Mouse (Mus musculus): ENCODE data around the gene Zc3h4. TPM values are rescaled to one million over a fixed set of nuclear protein-coding genes. Genes with fewer than 3 reads are reported as not detected.
A peak's percentile ranks its signal among the peaks of the same experiment; 100 is the strongest.

Gene Zc3h4
- total RNA-seq, 2 experiments from 2014 or later, result 32.8 to 39.4 TPM

DNA sequence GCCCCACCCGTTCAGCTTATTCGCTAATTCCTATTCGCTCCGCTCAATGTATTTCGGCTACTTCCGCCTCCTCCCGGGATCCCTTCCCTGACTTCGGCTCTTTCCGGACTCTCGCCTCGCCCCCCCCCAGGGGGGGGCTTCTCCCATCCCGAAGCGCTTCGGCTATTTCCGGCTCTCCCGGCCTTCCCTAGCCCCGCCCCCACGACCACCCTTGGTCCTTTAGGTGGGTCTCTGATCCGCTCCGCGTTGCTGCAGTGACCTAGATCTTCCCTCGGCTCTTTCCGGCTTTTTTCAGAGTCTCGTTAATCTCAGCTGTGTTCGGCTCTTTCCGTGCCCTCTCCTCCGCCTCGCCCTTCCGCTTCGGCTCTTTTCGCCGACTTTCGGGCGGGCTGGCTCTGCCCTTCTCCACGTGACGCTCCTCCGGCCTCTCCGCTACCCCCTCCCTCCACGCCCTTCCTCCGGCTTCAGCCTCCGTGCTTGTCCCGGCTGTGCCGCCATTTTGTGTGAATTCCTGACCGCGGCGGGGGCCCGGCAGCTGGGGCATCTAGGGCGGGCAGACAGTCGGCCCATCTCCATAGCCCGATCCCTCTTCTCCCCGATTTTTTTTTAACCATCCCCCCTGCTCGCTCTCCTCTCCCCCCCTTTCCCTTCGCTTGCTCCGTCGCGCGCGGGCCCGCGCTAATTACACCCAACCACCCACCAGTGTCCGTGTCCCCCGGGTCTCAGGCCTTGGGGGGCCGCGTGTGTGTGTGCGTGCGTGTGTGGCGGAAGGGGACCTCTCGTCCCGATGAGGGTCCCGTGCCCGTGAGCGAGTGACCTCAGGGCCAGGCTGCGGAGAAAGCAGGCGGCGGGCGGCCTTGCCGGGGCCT lies 656 bp upstream of the Zc3h4 start:
- peak; percentile 93 to 95 for DNase-seq (ENCODE audit: low spot score in 2 of 2)

DNA sequence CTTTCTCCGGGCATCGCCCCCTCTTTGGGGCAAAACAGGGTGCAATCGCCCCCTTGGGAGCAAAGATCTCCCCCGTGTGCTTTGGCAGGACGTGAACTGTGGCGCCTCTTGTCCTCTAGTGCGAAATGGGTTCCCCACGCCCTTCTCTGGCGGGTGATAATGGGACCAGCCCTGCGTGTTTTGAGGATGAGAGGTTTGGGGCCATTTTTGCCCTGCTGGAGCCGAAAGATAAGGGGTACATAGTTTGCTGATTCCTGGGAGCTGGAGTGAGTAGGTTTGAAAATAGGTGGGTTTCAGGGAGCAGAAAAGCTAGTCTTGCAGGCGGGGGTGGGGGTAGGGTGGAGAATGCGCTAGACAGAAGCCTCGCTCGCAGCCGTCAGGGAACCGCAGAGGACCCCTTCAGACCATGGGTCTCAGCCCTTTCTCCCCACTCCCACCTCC lies 1.3 kb downstream of the Zc3h4 start:
- peak; percentile 42 for DNase-seq (ENCODE audit: low spot score in 2 of 2)

DNA sequence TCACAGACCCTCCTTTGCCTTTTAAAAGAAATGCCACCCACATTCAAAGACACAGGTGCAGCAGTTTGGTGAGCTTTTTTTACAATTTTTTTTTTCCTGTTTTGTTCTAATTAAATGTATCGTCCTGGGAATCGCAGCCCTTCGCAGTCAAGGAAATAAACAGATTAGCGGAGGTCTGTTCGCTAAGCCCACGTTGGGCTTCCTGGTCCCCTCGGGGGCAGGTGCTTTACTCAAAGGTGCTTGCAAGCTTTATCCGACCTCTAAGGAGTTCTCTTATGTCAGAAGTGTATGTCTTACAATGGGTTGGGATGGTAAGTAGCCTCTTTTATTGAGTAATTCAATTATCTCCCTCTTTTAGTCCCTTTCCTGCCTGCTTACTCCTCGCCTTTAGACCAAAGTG lies 1.7 kb downstream of the Zc3h4 start:
- DNase-seq (ENCODE audit: low spot score in 2 of 2), result no peak

DNA sequence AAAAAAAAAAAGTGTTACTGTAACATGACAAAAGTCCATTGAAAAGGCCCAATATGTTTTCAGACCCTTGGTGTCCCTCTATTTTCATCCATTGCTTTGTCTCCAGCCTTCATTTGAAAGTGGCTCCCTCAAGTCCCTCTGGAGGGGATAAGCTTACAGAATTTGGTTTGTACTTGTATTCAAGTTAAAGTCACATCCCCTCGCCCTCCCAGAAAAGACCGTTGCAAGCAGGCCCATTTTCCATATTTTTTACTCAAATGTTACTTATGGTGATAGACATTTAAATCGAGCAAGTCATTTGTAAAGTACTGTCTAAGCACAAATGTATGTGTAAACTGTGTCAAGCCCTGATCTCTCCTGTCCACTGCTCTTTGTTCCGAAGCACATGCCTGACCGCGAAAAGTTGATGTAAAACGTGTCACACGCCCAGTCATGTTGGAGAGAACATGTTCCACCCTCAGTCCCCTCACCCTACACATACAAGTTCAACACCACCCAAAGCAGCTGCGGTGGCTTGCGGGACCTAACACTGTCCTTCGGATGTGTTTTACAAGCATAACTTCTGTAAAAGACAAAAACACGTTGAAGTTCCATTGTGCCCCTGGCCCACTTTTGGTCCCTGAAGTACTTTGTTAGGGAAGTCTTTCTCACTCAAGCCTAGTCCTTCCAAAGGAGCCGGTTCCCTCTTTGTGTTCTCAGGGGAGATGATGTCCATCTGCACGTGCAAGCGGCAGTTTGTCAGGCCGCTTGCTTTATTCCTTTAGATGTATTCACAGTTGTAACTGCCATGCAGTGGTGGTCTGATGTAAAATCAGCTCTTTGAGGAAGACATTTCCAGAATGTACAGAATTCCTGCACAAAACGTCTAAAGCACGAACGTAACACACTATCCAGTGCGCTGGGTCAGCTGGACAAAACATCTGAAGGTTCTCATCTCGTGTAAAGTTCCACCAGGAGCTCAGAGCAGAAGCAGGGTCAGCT lies 2.5 kb downstream of the Zc3h4 start:
- peak in 1 of 2 experiments; percentile 32 for DNase-seq (ENCODE audit: low spot score in 2 of 2)

DNA sequence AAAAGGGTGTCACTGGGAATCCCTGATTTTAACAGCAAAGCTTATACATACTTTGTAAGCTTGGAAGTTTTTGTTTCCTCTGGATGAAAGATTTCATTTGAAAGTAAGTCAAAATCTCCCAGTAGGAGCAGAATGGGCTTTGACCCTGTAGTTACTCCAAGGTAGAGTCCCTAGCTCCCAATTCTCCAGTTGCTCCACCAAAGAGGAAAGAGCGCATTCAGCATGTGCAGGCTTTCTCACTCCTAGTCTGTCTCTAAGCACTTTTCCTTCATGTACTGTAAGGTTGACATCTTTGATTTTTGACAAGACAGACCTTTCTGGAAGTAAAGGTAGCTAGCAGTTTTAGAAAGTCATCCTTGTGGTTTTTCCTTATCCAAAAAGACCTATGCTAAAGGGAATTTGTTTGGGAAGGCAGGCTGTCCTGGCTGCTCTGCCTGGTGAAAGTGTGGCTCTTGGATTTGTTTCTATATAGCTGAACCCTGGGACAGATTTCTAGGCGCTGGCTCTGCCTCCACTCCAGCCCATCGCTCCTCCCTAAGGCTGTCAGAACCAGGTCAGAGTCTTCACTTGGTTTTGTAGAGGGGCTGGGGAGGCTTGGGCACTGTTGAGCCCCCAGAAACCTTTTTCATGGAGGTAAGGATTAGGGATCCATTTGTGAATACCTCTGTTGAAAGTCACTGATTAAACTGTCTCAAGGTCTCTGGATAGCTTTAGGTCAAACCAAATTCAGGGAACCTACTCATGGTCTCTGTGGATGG lies 3.8 kb downstream of the Zc3h4 start:
- no peak for DNase-seq (ENCODE audit: low spot score in 2 of 2)

DNA sequence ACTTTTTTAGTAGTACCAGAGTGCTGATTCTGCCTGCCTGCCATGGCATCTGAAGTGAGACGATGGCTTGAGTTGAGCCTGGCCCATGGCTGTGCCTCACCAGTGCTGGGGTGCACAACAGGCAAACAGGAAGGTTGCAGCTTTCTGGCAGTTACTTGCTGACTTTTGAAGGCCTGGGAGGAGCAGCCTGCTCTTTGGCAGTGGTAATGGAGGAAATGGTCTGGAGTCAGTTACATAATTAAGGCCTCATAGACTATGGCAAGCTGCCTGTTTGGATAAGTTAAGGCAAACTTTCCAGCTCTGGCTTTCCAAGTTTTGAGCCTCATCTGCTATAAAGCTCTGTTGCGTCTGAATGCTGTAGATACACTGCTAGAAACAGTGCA lies 4.4 kb downstream of the Zc3h4 start:
- DNase-seq (ENCODE audit: low spot score in 2 of 2), result peak; percentile 36 to 37

DNA sequence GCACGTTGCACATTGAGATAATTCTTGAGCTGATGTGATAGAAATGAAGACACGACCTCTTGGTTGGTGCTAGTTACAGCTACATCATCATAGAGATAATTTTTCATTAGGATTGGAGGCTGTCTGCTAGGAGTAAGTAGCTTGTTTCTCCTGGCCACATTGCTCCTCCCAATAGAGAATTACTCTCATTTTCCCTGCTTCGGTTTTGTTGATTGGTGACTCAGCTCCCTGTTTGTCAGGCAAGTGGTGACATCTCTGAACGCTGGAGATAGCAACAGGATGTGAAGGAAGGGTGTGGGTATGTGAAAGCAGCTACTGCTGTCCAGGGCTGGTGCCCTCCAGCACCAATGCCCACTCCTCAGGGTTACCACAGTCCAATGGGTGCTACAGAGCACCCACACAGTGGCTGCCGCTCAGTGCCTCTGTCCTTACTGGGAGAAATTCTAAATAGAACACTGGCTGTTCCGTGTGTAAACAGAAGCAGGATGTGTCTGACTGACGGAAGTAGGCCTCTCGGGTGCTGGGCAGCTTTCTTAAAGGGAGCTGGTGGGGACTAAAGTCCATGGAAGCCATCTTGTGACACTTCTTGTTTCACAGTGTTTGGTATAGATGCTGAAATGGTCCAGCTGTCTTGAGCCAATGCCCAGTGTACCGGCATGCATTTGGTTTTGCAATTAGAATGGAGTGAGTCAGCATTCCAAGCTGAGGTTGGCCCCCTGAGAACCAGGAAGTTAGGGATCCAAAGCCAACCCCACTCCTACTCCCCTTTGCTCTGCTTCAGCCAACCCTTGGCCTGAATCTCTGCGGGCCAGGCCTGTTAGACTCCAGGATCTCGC lies 5.0 kb downstream of the Zc3h4 start:
- peak; percentile 40 to 42 for DNase-seq (ENCODE audit: low spot score in 2 of 2)

DNA sequence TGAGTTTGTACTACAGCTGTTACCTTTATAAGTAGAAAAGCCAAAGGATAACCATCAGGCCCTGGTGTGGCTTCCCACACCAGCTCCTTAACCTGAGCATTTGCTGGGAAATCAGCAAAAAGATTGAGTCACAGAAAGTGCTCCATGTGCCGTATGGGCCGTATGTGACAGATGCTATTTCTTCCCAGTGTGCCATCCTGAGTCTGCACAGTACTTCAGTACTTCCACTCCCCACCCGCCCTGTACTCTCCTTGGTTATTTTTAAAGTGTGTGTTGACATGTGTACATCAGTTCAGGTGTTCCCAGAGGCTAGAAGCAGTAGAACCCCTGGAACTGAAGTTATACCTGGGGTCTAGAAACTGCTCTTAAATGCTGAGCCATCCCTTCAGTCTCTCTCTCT lies 6.3 kb downstream of the Zc3h4 start:
- DNase-seq (ENCODE audit: low spot score in 2 of 2), result no peak

DNA sequence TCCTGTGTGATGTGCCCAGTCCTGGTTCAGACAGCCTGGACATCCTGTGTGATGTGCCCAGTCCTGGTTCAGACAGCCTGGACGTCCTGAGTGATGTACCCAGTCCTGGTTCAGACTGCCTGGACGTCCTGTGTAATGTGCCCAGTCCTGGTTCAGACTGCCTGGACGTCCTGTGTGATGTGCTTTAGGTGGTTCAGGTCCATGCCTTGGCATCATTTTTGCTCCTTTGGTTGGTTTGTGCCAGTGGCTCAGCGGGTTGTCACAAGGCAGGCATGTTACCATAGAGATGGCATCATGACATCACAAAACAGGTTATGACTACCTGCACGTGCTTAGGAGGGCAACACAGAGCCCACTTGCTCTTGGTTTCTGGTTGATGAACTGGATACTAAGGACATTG lies 10.4 kb downstream of the Zc3h4 start:
- DNase-seq (ENCODE audit: low spot score in 2 of 2), result no peak

DNA sequence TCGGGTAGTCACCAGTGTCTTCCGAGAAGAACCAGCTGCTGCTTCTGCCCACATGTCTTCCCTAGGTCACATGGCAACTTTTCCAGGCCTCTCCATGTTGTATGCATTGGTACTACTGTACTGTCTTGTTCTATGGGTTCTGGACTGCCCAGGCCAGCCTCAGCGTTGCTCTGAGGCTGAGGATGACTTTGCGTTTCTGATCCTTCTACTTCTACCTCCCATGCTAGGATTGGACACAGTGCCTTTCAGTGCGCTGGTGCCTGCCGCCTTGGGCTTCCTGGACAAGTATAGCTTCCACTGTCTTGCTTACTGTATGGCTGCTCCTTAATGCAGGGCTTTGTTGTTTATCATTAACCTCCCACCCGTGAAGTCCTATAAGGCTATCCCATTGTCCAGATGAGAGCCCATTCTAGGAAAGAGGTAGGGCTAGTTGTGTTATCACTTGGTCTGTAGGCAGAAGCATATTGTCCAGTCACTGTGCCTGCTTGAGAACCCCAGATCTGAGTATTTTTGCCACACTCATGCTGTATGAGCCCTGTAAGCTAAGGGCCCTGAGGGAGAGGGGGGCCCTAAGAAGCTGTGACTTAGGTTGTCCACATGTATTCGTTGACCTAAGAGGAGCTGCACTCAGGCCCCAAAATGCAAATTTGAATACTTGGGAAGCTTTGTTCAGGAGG lies 11.6 kb downstream of the Zc3h4 start:
- no peak for DNase-seq (ENCODE audit: low spot score in 2 of 2)

DNA sequence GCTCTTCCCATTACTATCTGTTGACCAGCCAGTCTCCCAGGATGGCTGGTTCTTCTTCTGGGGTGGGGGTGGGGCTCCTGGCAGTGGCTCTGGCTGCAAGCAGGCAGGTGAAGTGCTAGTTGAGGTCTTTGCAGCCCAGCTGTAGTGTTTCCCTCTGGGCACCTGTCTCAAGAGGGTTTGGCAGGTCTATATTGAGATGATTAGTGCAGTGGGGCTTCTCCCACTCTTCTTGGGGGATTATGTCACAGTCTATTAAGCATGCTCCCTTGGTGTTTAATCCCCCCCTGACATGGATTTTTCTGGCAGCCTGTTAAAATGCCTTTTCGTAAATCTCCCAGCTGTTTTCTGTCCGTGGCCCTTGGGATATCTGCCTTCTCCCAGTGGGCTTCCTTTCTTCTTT lies 12.2 kb downstream of the Zc3h4 start:
- DNase-seq (ENCODE audit: low spot score in 2 of 2), result no peak

DNA sequence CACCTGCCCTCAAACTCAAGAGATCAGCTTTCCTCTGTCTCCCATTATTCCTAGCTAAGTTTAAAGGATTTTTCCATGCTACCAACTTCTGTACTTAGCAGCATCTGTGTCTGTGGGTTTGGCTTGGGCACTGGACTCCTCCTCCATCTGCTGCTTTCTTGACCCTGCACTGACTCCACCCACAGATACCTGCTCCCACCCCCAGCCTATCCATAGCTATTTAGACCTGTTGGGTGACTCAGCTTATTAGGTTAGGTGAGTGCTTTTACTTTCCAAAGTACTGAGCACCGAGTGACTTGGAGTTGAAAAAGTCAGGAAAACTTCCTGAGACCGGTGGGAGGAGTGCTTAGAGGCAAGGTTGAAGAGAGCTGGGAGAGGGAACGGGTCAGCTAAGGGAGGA lies 14.7 kb downstream of the Zc3h4 start:
- DNase-seq (ENCODE audit: low spot score in 2 of 2), result no peak

DNA sequence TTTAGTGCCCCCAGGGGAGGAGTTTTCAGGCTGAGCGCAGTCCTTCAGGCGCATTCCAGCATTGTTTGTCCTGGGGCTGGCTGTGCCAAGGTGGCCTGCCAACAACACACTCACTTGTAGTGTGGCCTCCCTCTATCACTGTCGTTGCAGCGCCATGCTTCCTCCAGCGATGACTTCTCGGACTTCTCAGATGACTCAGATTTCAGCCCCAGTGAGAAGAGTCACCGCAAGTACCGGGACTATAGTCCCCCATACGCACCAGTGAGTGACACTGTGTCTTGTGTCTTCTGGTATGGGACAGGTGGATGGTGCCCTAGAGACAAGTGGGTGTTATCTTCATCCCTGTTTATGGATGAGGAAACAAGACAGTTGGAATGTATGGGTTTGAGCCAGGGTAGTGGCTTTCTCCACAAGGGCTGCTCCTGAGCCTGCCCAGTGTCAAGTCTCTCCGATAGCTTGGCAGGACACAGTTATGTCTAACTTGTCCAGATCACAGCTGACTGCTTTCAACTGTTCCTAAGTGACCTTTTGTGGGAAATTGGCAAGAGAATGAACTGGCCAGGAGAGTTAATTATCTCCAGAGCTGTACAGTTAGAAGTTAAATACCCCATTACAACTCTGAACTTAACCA lies 16.5 kb downstream of the Zc3h4 start:
- DNase-seq (ENCODE audit: low spot score in 2 of 2), result no peak

DNA sequence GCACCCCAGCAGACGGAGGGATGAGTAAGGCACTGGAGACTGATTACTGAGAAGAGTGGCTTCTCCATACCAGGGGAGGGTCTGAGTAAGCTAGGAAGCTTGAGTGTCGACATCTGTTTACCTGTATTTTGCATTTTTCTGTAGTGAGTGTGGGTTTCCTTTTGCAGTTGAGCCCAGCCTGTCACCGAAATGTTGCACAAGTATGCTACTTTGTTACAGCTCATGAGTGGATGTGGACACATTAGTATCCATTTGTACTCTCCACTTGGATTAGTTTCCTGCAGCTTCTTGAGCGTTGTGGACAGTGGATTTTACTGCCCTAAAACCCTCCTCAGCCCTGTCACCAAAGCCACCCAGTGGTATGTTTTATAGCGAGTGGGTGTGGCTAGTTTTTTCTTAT lies 18.0 kb downstream of the Zc3h4 start:
- DNase-seq (ENCODE audit: low spot score in 2 of 2), result no peak

DNA sequence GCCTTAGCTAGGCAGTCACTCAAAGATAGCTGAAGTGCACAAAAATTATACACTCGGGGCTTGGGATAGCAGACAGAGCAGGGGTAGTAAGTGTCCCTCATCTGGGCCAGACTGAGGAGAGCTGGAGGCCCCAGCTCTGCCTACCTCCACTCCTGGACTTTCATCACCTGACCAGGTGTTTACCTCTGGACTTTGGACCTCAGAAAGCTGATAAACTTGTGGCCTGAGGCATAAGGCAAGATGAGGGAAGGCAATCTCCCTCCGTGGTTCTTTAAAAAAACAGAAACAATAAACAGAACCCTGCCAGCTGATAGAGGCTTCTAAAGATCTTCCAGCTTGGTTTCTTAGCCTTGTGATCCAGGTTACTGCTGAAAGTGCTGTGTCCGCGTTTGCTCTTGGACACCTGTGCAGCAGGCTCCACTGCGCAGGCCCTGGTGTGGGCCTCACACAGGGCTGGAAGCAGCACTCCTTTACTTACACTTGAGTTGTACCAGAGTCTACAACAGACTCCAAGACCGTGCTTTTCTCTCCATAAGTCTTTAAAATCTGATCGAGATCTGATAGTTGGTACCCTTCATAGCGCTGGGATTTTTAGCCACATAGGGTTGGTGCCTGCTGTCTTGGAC lies 19.9 kb downstream of the Zc3h4 start:
- DNase-seq (ENCODE audit: low spot score in 2 of 2), result no peak

DNA sequence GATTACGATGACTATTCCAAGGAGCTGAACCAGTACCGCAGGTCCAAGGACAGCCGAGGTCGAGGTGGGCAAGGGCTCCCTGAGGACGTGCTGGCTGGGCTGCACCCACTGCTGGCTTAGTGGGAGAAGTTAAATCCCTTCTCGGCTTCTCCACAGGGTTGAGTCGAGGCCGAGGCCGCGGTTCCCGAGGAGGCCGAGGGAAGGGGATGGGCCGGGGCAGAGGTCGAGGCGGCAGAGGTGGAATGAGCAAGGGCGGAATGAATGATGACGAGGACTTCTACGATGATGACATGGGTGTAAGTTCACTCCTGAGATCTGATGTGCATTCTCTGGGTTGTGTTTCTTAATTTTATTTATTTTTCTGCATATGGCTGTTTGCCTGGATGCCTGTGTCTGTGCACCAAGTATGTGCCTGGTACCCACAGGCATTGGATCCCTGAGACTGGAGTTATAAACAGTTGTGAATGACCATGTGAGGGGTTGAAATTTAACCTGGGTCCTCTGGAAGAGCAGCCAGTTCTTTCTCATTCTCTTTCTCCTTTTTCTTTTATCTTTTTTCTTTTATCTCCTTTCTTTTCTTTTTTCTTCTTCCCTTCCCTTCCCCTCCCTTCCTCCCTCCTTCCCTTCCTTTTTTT lies 21.6 kb downstream of the Zc3h4 start:
- no peak for DNase-seq (ENCODE audit: low spot score in 2 of 2)

DNA sequence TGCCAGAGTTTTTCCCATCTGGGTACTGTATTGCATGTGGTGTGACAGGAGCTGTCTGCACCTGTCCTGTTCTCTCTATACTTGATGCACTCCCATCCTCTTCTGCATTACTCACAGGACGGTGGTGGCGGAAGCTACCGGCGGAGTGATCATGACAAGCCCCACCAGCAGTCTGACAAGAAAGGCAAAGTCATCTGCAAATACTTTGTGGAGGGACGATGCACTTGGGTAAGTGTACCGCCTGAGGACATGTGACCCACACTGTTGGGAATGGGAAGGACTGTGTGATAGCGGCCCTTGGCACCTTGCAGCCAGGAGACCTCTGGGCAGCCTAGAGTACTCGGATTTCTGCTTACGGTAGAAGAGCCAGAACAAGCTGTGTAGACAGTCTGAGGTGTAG lies 23.0 kb downstream of the Zc3h4 start:
- DNase-seq (ENCODE audit: low spot score in 2 of 2), result no peak

DNA sequence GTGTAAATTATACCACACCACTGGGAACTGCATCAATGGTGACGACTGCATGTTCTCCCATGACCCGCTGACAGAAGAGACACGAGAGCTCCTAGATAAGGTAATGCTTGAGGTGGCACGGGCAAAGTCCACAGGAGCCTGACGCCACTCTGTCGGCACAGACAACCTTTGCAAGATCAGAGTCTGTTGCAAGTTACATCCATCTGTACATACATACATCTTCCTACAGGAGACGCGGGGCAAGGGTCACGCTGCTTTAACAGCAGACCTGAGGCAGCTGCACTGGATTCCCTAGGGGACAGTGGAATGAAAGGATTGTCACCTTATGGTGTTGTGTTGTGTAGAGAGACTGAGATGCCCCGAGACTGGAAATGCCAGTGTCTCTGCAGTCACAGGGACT lies 25.0 kb downstream of the Zc3h4 start:
- no peak for DNase-seq (ENCODE audit: low spot score in 2 of 2)

All from adrenal gland, adult 18-20 months (tissue).